Mouse (Mus musculus): Measurements from ENCODE around the gene Prim1. TPM values are rescaled to one million over a fixed set of nuclear protein-coding genes. Genes with fewer than 3 reads are reported as not detected.

Gene Prim1
- total RNA-seq, 2 experiments from 2014 or later: 0.51 to 1.0 TPM

Other genes with a start within 250 kb of the Prim1 start
- gene Rdh9, start 238.8 kb upstream of the Prim1 start, total RNA-seq (2021): under 1 TPM; 0.31 to 0.40 TPM
- gene Rdh16, start 214.0 kb upstream of the Prim1 start, total RNA-seq (2021): not detected
- not detected for gene Rdh19, start 165.2 kb upstream of the Prim1 start, total RNA-seq (2021)
- gene Rdh16f2, start 148.7 kb upstream of the Prim1 start, total RNA-seq (2021): not detected
- gene Rdh7, start 126.4 kb upstream of the Prim1 start, total RNA-seq (2021): not detected
- not detected for gene Sdr9c7, start 116.7 kb upstream of the Prim1 start, total RNA-seq (2021)
- not detected for gene Hsd17b6, start 7.6 kb upstream of the Prim1 start, total RNA-seq (2021)
- 100 to 1,000 TPM; 339 to 340 TPM for gene Naca, start 20.4 kb downstream of the Prim1 start, total RNA-seq (2021)
- 10 to 100 TPM; 61.5 to 62.3 TPM for gene Ptges3, start 43.8 kb downstream of the Prim1 start, total RNA-seq (2021)
- 1,000 to 10,000 TPM; 3,933 to 4,186 TPM for gene Atp5b, start 68.1 kb downstream of the Prim1 start, total RNA-seq (2021)
- gene Baz2a, start 76.4 kb downstream of the Prim1 start, total RNA-seq (2021): 10 to 100 TPM; 11.4 to 12.0 TPM
- 10 to 100 TPM; 54.4 to 61.5 TPM for gene Rbms2, start 165.1 kb downstream of the Prim1 start, total RNA-seq (2021)
- under 1 TPM; 0.41 to 0.94 TPM for gene Gls2, start 179.3 kb downstream of the Prim1 start, total RNA-seq (2021)
- gene Spryd4, start 196.6 kb downstream of the Prim1 start, total RNA-seq (2021): 10 to 100 TPM; 31.0 to 35.6 TPM
- under 1 TPM in 1 of 2 experiments, not detected in 1; 0.13 TPM for gene Mip, start 210.7 kb downstream of the Prim1 start, total RNA-seq (2021)
- gene Timeless, start 216.9 kb downstream of the Prim1 start, total RNA-seq (2021): 1 to 10 TPM; 2.0 to 3.5 TPM
- gene Apon, start 238.9 kb downstream of the Prim1 start, total RNA-seq (2021): not detected

All from gastrocnemius, postnatal 25 days (tissue).